Mouse (Mus musculus): ENCODE measurements around the gene Lmo4. TPM values are rescaled to one million over a fixed set of nuclear protein-coding genes. Genes with fewer than 3 reads are reported as not detected.

Lmo4 gene
- polyA plus RNA-seq, 1 experiment from 2014 or later = 53.2 TPM

DNA sequence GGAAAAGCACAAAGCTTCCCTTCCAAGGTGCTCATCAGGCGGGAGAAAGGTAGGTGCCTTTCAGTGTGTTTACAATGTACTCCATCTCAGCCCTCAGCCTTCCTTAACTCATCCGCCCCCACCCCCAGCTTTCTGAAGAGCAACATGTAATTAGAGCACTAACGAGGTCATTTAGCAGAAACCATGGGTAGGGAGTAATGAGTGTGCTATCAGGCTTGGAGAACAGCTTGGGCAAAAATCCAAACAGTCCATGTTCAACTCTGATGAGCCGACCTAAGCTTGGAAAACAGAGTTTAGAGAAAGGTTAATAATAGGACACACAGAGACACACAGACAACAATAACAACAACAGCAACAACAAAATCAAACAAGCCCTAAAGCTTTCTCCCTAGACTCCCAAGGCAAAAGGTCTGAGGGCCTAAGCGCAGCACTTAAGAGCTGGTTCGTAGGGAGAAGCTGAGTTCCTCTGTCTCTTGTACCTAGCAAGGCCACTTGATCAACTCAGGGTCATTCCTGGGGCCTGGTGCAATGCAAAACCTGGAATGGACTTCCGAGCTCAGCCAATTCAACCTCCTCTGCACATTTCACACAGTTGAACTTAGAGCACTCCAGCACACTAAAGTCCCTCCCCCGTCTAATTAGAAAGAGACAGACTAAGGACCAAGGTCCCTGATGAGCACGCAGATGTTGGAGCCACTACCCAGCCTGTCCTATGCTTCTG lies 40.2 kb downstream of the Lmo4 start:
- Histone ChIP-seq H3K27me3 (ENCODE audit: insufficient read depth, low read length) (no peaks in the 10 kb centered on the region), H3K9me3 (replicated peaks; ENCODE audit: low read length) (no peaks in the 10 kb centered on the region), H3K9ac (ENCODE audit: low read depth, low read length) (no peak overlapping the region), H3K4me1 (replicated peaks; ENCODE audit: insufficient read depth, low read length) (peaks cover 5% of the 10 kb centered on the region), H3K4me2 (ENCODE audit: low read length) (no peak overlapping the region), H3K36me3 (ENCODE audit: insufficient read depth, low read length) (no peaks in the 10 kb centered on the region), H3K27ac (0 out of 2 replicates have a peak overlapping the region, but pooled peaks have one; percentile 52), H3K4me3 (replicated peaks; ENCODE audit: low read depth, low read length) (no peak overlapping the region)
- no peak for DNase-seq (ENCODE audit: low spot score)
- ATAC-seq (replicated peaks; ENCODE audit: low FRiP score, low read depth) = no peak; the same call in 1 of the 2 replicates
- 46% methylated on average over 9 of the region's 9 CpGs for WGBS
- TF ChIP-seq CTCF (IDR thresholded peaks at IDR 0.05; ENCODE audit: low read depth) = no peak

- H3K9me3 ChIP-seq (replicated peaks; ENCODE audit: low read length) = no peaks in the 10 kb centered on the region
- DNase-seq (ENCODE audit: low spot score) (no peak), ATAC-seq (replicated peaks; ENCODE audit: low FRiP score, low read depth) (no peak)
- H3K4me2 ChIP-seq (ENCODE audit: low read length) = no peak overlapping the region
- no peaks in the 10 kb centered on the region for H3K27me3 ChIP-seq (ENCODE audit: insufficient read depth, low read length)
- H3K36me3 ChIP-seq (ENCODE audit: insufficient read depth, low read length) = no peaks in the 10 kb centered on the region
- no peak overlapping the region for H3K27ac ChIP-seq
- no peak overlapping the region for H3K4me3 ChIP-seq (replicated peaks; ENCODE audit: low read depth, low read length)
- no peak overlapping the region for H3K9ac ChIP-seq (ENCODE audit: low read depth, low read length)
- H3K4me1 ChIP-seq (replicated peaks; ENCODE audit: insufficient read depth, low read length) = peaks cover 5% of the 10 kb centered on the region
- no peak for TF ChIP-seq CTCF (IDR thresholded peaks at IDR 0.05; ENCODE audit: low read depth)
- 70% methylated on average over 2 of the region's 2 CpGs for WGBS
Measured at GRCm38 (mm10) chr3:144163718-144164117, 41.3 kb downstream of the Lmo4 start.

DNA sequence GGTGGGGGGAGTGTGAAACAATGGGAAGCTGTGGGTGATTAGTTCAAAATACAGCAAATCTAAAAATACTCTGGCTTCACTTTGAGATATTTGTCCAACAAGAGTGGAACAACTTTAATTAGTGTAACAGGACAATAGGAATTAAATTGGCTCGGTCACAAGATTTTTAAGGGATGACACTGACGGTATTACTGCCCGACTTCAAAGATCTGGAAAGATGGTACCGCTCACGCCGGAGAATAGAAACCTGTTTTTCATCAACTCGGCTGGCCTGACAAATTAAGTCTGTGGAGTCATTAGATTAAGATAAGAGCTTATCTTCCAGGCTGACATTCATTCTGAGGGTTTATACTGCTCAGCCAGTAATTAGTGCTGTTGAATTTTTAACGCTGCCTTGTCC lies 42.9 kb downstream of the Lmo4 start:
- ATAC-seq (replicated peaks; ENCODE audit: low FRiP score, low read depth) = no peak
- no peak for TF ChIP-seq CTCF (IDR thresholded peaks at IDR 0.05; ENCODE audit: low read depth)
- Histone ChIP-seq H3K4me2 (ENCODE audit: low read length) (no peak overlapping the region), H3K9me3 (replicated peaks; ENCODE audit: low read length) (no peaks in the 10 kb centered on the region), H3K4me3 (replicated peaks; ENCODE audit: low read depth, low read length) (no peak overlapping the region), H3K27me3 (ENCODE audit: insufficient read depth, low read length) (no peaks in the 10 kb centered on the region), H3K27ac (no peak overlapping the region), H3K4me1 (replicated peaks; ENCODE audit: insufficient read depth, low read length) (peaks cover 5% of the 10 kb centered on the region), H3K36me3 (ENCODE audit: insufficient read depth, low read length) (no peaks in the 10 kb centered on the region), H3K9ac (ENCODE audit: low read depth, low read length) (no peak overlapping the region)
- WGBS = 65% methylated on average over 8 of the region's 8 CpGs
- DNase-seq (ENCODE audit: low spot score) = no peak

DNA sequence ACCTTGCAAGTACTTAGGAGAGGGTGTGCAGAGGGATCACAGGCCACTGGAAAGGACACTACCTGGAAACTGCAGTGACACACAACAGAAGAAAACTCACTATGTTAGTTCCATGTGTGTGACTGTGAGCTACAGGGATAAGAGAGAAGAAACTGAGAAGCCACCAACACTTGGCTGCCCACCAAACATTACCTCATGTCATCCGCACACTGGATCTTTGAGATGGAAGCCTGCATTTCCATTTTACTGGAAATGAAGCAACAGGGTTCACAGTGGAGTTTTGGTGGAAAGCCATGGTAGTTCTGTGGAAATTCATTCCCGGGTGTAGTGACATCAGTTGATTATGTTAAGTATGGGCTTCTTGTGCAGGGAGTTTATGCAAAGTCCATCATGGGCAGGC lies 43.8 kb downstream of the Lmo4 start:
- 82% methylated on average over 2 of the region's 2 CpGs for WGBS
- ATAC-seq (replicated peaks; ENCODE audit: low FRiP score, low read depth) (no peak), DNase-seq (ENCODE audit: low spot score) (no peak)
- no peak overlapping the region for H3K4me3 ChIP-seq (replicated peaks; ENCODE audit: low read depth, low read length)
- no peaks in the 10 kb centered on the region for H3K27me3 ChIP-seq (ENCODE audit: insufficient read depth, low read length)
- H3K36me3 ChIP-seq (ENCODE audit: insufficient read depth, low read length) = no peaks in the 10 kb centered on the region
- no peaks in the 10 kb centered on the region for H3K9me3 ChIP-seq (replicated peaks; ENCODE audit: low read length)
- no peak overlapping the region for H3K4me2 ChIP-seq (ENCODE audit: low read length)
- no peak overlapping the region for H3K9ac ChIP-seq (ENCODE audit: low read depth, low read length)
- TF ChIP-seq CTCF (IDR thresholded peaks at IDR 0.05; ENCODE audit: low read depth) = no peak
- no peak overlapping the region for H3K27ac ChIP-seq
- H3K4me1 ChIP-seq (replicated peaks; ENCODE audit: insufficient read depth, low read length) = peaks cover 5% of the 10 kb centered on the region

GRCm38 (mm10) chr3:144155746-144156145 lies 49.3 kb downstream of the Lmo4 start:
- DNase-seq (ENCODE audit: low spot score) = no peak
- no peak for ATAC-seq (replicated peaks; ENCODE audit: low FRiP score, low read depth)
- Histone ChIP-seq H3K9me3 (replicated peaks; ENCODE audit: low read length) (no peaks in the 10 kb centered on the region), H3K4me2 (ENCODE audit: low read length) (no peak overlapping the region), H3K9ac (ENCODE audit: low read depth, low read length) (no peak overlapping the region), H3K36me3 (ENCODE audit: insufficient read depth, low read length) (no peaks in the 10 kb centered on the region), H3K4me3 (replicated peaks; ENCODE audit: low read depth, low read length) (no peak overlapping the region), H3K27ac (no peak overlapping the region), H3K4me1 (replicated peaks; ENCODE audit: insufficient read depth, low read length) (no peaks in the 10 kb centered on the region), H3K27me3 (ENCODE audit: insufficient read depth, low read length) (no peaks in the 10 kb centered on the region)
- TF ChIP-seq CTCF (IDR thresholded peaks at IDR 0.05; ENCODE audit: low read depth) = no peak
- WGBS = 59% methylated on average over 3 of the region's 3 CpGs

- no peak overlapping the region for H3K9ac ChIP-seq (ENCODE audit: low read depth, low read length)
- H3K4me3 ChIP-seq (replicated peaks; ENCODE audit: low read depth, low read length) = no peak overlapping the region
- H3K4me2 ChIP-seq (ENCODE audit: low read length) = no peak overlapping the region
- DNase-seq (ENCODE audit: low spot score) (no peak), ATAC-seq (replicated peaks; ENCODE audit: low FRiP score, low read depth) (no peak)
- no peaks in the 10 kb centered on the region for H3K36me3 ChIP-seq (ENCODE audit: insufficient read depth, low read length)
- no peak for TF ChIP-seq CTCF (IDR thresholded peaks at IDR 0.05; ENCODE audit: low read depth)
- H3K4me1 ChIP-seq (replicated peaks; ENCODE audit: insufficient read depth, low read length) = no peaks in the 10 kb centered on the region
- H3K27ac ChIP-seq = no peak overlapping the region
- WGBS = 56% methylated on average over 2 of the region's 2 CpGs
- H3K27me3 ChIP-seq (ENCODE audit: insufficient read depth, low read length) = no peaks in the 10 kb centered on the region
- H3K9me3 ChIP-seq (replicated peaks; ENCODE audit: low read length) = no peaks in the 10 kb centered on the region
Measured at GRCm38 (mm10) chr3:144153395-144153794, 51.6 kb downstream of the Lmo4 start.

- 93% methylated on average over 6 of the region's 6 CpGs for WGBS
- H3K4me2 ChIP-seq (ENCODE audit: low read length) = no peak overlapping the region
Measured at GRCm38 (mm10) chr3:144151001-144151400, 54.0 kb downstream of the Lmo4 start.

More at GRCm38 (mm10) chr3:144151001-144151400, 54.0 kb downstream of the Lmo4 start:
- no peak overlapping the region for H3K9ac ChIP-seq (ENCODE audit: low read depth, low read length)
- no peaks in the 10 kb centered on the region for H3K9me3 ChIP-seq (replicated peaks; ENCODE audit: low read length)
- ATAC-seq (replicated peaks; ENCODE audit: low FRiP score, low read depth) (no peak), DNase-seq (ENCODE audit: low spot score) (no peak)
- H3K36me3 ChIP-seq (ENCODE audit: insufficient read depth, low read length) = no peaks in the 10 kb centered on the region
- no peaks in the 10 kb centered on the region for H3K27me3 ChIP-seq (ENCODE audit: insufficient read depth, low read length)
- no peak overlapping the region for H3K4me3 ChIP-seq (replicated peaks; ENCODE audit: low read depth, low read length)
- no peak for TF ChIP-seq CTCF (IDR thresholded peaks at IDR 0.05; ENCODE audit: low read depth)
- no peak overlapping the region for H3K27ac ChIP-seq
- no peaks in the 10 kb centered on the region for H3K4me1 ChIP-seq (replicated peaks; ENCODE audit: insufficient read depth, low read length)

Measured in kidney, postnatal 0 days (tissue).